Mouse (Mus musculus) heart, adult 18-20 months (tissue): ENCODE results near the gene Gm11027. TPM values are rescaled to one million over a fixed set of nuclear protein-coding genes. Genes with fewer than 3 reads are reported as not detected.

ENCODE experiments used
- DNase-seq, 2 experiments: peaks; one replicate each; pipeline ENCODE4 v3.0.0; 2021 to 2022; ENCODE audit warnings: mixed read lengths in 1 of 2
- microRNA-seq, 2 experiments: library from miRNA; unstranded; fragments of <30 nt; microRNA quantifications; one replicate each; pipeline ENCODE4 v1.2.0; 2022
- total RNA-seq, 2 experiments: library from RNA; stranded (reverse); gene quantifications; 2 replicates each; pipeline ENCODE4 v1.2.3; 2021

The Gm11027 gene
- total RNA-seq, 2 experiments from 2014 or later: not detected

GRCm38 (mm10) chr12:116279181-116279580, 4.0 kb downstream of the Gm11027 start:
- DNase-seq: no peak

GRCm38 (mm10) chr12:116280149-116280652, 5.0 kb downstream of the Gm11027 start:
- no peak for DNase-seq

- DNase-seq: peak; percentile 100
Measured at GRCm38 (mm10) chr12:116280653-116281364, 5.6 kb downstream of the Gm11027 start, which contains the start of gene Esyt2. TSS of gene Esyt2 (plus strand) at chr12:116281196.

GRCm38 (mm10) chr12:116281427-116282281, 6.5 kb downstream of the Gm11027 start:
- peak; percentile 39 to 60 for DNase-seq

- DNase-seq: no peak
Measured at GRCm38 (mm10) chr12:116282856-116283255, 7.7 kb downstream of the Gm11027 start.

GRCm38 (mm10) chr12:116283511-116283910, 8.3 kb downstream of the Gm11027 start:
- DNase-seq: no peak

- DNase-seq: no peak
Measured at GRCm38 (mm10) chr12:116293185-116293584, 18.0 kb downstream of the Gm11027 start.

GRCm38 (mm10) chr12:116293599-116294292, 18.6 kb downstream of the Gm11027 start:
- peak; percentile 27 to 29 for DNase-seq

- no peak for DNase-seq
Measured at GRCm38 (mm10) chr12:116299906-116300305, 24.7 kb downstream of the Gm11027 start.

GRCm38 (mm10) chr12:116302181-116302580, 27.0 kb downstream of the Gm11027 start:
- DNase-seq: no peak

GRCm38 (mm10) chr12:116306042-116306441, 30.9 kb downstream of the Gm11027 start:
- DNase-seq: peak in 1 of 2 experiments; percentile 40

GRCm38 (mm10) chr12:116307870-116308269, 32.7 kb downstream of the Gm11027 start:
- DNase-seq: no peak

GRCm38 (mm10) chr12:116308612-116309011, 33.4 kb downstream of the Gm11027 start:
- DNase-seq: no peak

- no peak for DNase-seq
Measured at GRCm38 (mm10) chr12:116313816-116314215, 38.6 kb downstream of the Gm11027 start.

- no peak for DNase-seq
Measured at GRCm38 (mm10) chr12:116315498-116315897, 40.3 kb downstream of the Gm11027 start.

- no peak for DNase-seq
Measured at GRCm38 (mm10) chr12:116317818-116318217, 42.6 kb downstream of the Gm11027 start.

Small RNA genes lying within 50 kb of the gene (microRNA-seq; reads per million reads assigned to microRNA genes)
- gene Gm23190: 0 reads per million in 2 experiments

Other genes starting within 250 kb of the Gm11027 start
- 10 to 100 TPM; 17.0 to 24.0 TPM for gene Zfp386, start 227.7 kb upstream of the Gm11027 start, total RNA-seq
- 1 to 10 TPM in 1 of 2 experiments, under 1 TPM in 1; 0.92 to 1.3 TPM for gene Vipr2, start 197.7 kb upstream of the Gm11027 start, total RNA-seq
- 1 to 10 TPM; 1.7 to 2.5 TPM for gene Wdr60, start 12.4 kb upstream of the Gm11027 start, total RNA-seq
- gene Esyt2, start 5.8 kb downstream of the Gm11027 start, total RNA-seq: 10 to 100 TPM; 23.7 to 31.8 TPM
- 1 to 10 TPM; 2.9 TPM for gene Ncapg2, start 130.0 kb downstream of the Gm11027 start, total RNA-seq
- gene Ptprn2, start 210.3 kb downstream of the Gm11027 start, total RNA-seq: under 1 TPM; 0.07 to 0.18 TPM